Mouse (Mus musculus) ES-Bruce4 (cell line): ENCODE data around the gene Dnah11.

Source experiments
- CTCF ChIP-seq: IDR thresholded peaks from one replicate; pipeline ENCODE4 v1.8.1; 2011; ENCODE audit warnings: low read depth, low read length
- POLR2A ChIP-seq: IDR thresholded peaks from one replicate; pipeline ENCODE4 v1.8.1; 2011; ENCODE audit warnings: low read length; ENCODE audit not compliant: insufficient read depth

DNA sequence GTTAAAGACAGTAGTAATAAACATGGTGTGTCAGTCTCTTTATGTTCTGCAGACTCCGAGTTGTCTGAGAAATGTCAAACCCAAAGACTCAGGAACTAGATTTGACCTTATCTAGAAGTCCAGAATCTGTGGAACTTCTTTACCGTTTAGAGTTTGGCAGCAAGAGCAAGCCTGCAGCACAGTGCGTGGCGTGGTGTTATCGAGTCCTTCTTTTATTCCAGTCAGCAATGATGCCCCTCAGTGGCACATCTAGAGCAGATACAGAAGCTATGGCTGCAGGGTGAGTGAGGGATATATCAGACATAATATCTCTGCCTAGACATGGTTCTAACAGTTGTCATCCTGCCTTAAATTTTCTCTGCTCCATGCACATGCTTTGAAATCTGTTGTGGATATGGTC lies 336.2 kb downstream of the Dnah11 start:
- TF ChIP-seq POLR2A (no peak), CTCF (no peak)
